Mouse (Mus musculus) spleen, adult 12 weeks (tissue): Measurements from ENCODE around the gene Tcf7.
A peak's percentile ranks its signal among the peaks of the same experiment; 100 is the strongest.
"Not testable (repeated sequence)": the region's sequence is repeated elsewhere in the genome, so short reads cannot be mapped to it uniquely, and the experiment has no call there.

Experiments
- DNase-seq: peaks from one replicate; pipeline ENCODE4 v3.0.0; 2022; ENCODE audit warnings: low spot score

Gene Tcf7

DNA sequence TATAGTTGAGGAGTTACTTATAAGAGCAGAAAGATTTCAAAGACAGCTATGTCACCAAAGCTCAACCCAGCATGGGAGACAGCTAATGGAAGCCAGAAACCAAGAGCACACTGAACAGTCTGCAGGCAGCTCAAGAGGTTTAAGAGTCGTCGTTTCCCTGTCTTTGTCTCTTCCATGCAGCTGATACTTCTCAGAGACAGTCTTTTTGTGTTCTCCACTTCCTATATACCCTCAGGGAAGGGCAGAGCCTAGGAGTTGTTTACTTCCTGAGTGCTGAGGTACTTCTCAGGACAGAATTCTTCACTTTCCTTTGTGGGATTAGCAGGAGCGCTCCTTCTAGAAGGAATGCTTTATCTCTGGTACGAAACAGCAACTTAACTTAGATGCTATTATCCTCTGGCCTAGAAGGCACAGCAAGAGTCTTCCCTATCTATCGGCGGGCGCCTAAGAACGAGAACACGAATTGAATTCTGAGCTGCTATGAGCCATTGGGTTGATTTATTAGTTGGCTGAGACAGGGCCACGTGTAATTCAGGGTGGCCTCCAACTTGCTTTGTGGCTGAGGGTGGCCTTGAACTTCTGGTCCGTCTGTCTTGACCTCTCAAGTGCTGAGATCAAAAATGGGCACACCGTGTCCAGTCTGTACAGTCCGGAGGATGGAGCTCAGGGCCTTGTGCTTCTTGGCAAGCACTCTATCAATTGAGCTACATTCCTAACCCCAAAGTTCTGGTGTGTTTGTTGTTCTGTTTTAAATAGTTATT is 55.2 kb downstream of the Tcf7 start:
- no peak for DNase-seq

DNA sequence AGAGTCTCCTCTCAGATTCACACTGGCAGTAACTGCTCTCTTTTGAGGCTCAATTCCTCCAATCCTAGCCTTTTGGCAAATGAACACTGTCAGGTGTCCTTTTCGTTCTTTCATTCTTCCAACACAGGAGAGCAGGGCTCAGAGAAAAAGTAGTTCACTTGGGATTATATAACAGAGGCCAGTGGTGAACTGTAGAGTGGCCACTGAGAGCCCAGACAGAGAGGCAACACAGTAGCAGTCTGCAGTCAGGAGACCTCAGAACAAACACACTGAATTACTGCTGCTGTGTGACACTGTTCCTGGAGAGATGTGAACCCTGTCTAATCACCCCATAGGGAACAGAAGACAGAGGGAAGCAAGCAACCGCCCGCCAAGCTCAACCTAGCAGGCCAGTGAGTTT is 55.8 kb downstream of the Tcf7 start:
- DNase-seq, result no peak

DNA sequence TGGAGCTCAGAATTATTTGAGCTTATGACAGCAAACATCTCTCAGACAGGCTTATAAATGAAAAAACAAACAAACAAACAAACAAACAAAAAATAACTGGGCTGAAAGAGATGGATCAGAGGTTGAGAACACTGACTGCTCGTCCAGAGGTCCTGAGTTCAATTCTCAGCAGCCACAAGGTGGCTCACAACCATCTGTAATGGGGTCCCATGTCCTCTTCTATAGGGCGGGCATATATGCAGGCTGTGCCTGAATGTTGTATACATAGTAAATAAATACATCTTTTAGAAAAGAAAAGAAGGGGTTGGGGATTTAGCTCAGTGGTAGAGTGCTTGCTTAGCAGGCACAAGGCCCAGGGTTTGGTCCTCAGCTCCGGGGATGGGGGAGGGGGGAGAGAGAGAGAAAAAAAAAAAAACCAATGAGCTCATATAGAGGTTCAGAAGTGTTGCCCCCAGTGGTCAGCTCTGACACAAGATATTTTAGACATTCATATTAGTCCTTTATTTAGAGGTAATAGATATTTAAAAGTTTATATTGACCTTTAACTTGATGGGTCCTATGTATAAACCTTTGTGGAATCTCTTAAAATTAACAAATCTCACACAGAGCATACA is 56.7 kb downstream of the Tcf7 start:
- no peak for DNase-seq

DNA sequence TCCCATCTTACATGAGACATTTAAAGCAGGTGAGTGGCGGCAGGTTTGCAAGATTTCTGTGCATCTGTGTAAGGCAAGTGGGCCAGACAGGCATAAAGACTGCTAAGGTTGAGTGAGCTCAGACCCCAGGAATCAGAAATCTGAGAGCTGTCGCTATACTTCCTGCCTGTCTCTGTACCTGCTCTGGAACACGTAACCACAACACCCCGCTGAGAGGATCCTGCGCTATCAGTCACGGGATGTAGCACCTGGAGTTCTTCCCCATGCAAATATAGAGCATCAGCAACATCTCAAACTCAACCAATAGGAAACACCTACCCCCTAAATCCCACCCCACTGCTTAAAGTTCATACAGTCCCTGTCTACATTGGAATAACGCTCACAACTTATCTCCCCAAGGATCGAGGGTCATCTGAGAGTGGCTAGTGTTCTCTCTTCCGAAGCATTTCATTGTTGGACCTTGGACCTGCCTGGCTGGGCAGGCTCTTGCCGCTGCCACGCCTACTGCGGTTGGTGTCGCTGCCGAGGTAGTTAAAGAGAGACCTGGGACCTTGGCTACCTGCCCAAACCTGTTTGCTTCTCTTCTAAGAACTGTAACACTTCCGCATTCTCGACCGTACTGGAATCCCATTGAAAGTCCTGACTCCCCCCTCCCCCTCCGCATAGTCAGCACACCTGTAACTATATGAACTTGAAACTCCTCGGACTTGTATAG is 58.7 kb downstream of the Tcf7 start:
- DNase-seq, result peak; percentile 29

DNA sequence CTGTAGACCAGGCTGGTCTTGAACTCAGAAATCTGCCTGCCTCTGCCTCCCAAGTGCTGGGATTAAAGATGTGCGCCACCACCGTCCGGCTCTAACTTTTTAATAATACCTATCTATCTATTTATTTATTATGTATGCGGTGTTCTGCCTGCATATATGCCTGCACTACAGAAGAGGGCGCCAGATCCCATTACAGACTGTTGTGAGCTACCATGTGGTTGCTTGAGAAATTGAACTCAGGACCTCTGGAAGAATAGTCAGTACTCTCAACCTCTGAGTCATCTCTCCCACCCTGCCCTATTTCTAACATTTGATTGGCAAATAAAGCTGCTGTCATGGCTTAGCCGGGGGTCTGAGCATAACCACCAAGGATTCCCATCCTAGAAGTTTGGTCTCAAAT is 59.9 kb downstream of the Tcf7 start:
- peak; percentile 6 for DNase-seq

DNA sequence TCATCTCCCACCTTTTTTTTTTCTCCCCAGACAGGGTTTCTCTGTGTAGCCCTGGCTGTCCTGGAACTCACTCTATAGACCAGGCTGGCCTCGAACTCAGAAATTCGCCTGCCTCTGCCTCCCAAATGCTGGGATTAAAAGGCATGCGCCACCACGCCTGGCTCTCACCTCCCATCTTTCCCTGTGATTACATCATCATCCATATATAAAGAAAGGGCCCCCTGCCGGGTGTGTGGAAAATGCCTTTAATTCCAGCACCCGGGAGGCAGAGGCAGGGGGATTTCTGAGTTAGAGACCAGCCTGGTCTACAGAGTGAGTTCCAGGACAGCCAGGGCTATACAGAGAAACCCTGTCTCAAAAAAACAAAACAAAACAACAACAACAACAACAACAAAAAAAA is 60.9 kb downstream of the Tcf7 start:
- not testable (repeated sequence) for DNase-seq

DNA sequence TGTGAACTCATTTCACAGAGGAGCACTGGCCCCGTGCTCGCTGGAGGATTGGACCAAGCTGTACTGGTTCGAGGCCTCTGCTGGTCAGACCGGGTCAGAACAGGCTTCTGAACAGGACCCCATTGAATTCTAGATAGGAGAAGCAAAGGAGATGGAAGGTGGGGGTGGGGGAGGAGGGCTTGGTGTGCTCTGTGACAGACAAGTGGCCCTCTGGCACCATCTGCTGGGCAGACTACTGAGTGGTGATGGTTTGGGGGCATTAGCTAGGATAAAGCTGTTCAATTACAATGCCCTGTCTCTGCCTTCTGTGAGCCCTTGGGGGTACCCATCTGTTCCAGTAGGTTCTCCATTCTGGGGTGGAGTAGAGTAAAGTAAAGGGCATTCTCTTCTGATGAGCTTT is 62.5 kb downstream of the Tcf7 start:
- no peak for DNase-seq

DNA sequence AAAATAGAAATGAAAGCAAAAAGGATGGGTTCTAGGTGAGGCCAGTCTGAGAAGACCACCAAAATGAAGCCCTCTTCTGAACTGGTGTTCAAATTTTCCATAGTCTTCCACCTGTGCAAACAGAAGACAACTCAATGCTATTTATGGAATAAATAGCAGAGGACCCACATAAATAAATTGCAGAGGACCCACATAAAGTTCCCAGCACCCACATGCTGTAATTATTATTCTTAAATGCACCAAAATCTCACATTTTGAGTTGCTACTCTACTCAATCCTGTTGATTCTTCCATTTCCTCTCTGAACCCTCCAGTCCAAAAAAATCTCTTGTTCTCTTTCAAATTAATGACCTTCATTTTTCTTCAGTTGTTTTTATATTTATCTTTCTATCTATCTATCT is 68.9 kb downstream of the Tcf7 start, which contains the start of gene Olfr1371:
Olfr1371 (minus strand) TSS at position 101 of the 400 bp plus-strand sequence.
- DNase-seq, result no peak
